Mouse (Mus musculus) c-Kit-negative CD71-positive TER-119-positive erythroid progenitor cells, embryonic 14.5 days (primary cell): ENCODE data around the gene Utp15.
A peak's percentile ranks its signal among the peaks of the same experiment; 100 is the strongest.

Experiments
- DNase-seq: peaks from one replicate; pipeline ENCODE4 v3.0.0-alpha.2; 2013; ENCODE audit warnings: low read depth, low spot score

Gene Utp15

GRCm38 (mm10) chr13:98262636-98263457 is at the start of gene Utp15, which contains the start of gene Ankra2:
Utp15 (minus strand) TSS chr13:98263041.
Ankra2 (plus strand) TSS chr13:98263074.
- peak; percentile 98 for DNase-seq

- DNase-seq = no peak
Observed at GRCm38 (mm10) chr13:98311597-98311996, 48.8 kb upstream of the Utp15 start.

GRCm38 (mm10) chr13:98308724-98309123 is 45.9 kb upstream of the Utp15 start:
- DNase-seq = no peak

GRCm38 (mm10) chr13:98308004-98308403 is 45.2 kb upstream of the Utp15 start:
- no peak for DNase-seq

- no peak for DNase-seq
Observed at GRCm38 (mm10) chr13:98306852-98307475, 44.1 kb upstream of the Utp15 start.

- no peak for DNase-seq
Observed at GRCm38 (mm10) chr13:98306393-98306792, 43.6 kb upstream of the Utp15 start.

GRCm38 (mm10) chr13:98305257-98305656 is 42.4 kb upstream of the Utp15 start:
- no peak for DNase-seq

- peak; percentile 48 for DNase-seq
Observed at GRCm38 (mm10) chr13:98298833-98299758, 36.3 kb upstream of the Utp15 start.

- no peak for DNase-seq
Observed at GRCm38 (mm10) chr13:98297883-98298482, 35.1 kb upstream of the Utp15 start.

GRCm38 (mm10) chr13:98296072-98296471 is 33.2 kb upstream of the Utp15 start:
- no peak for DNase-seq

GRCm38 (mm10) chr13:98291712-98292111 is 28.9 kb upstream of the Utp15 start:
- no peak for DNase-seq

GRCm38 (mm10) chr13:98290719-98291118 is 27.9 kb upstream of the Utp15 start:
- DNase-seq = no peak

- no peak for DNase-seq
Observed at GRCm38 (mm10) chr13:98280990-98281650, 18.3 kb upstream of the Utp15 start.

GRCm38 (mm10) chr13:98279686-98280085 is 16.8 kb upstream of the Utp15 start, which contains the start of gene Gm21976:
Gm21976 (plus strand) TSS chr13:98279887.
- no peak for DNase-seq

- DNase-seq = no peak
Observed at GRCm38 (mm10) chr13:98277501-98277900, 14.7 kb upstream of the Utp15 start.

- DNase-seq = no peak
Observed at GRCm38 (mm10) chr13:98276253-98276652, 13.4 kb upstream of the Utp15 start.

GRCm38 (mm10) chr13:98275646-98276045 is 12.8 kb upstream of the Utp15 start:
- no peak for DNase-seq

- DNase-seq = no peak
Observed at GRCm38 (mm10) chr13:98274023-98274422, 11.2 kb upstream of the Utp15 start.

- no peak for DNase-seq
Observed at GRCm38 (mm10) chr13:98264111-98264510, 1.3 kb upstream of the Utp15 start.

GRCm38 (mm10) chr13:98263458-98263987 is 682 bp upstream of the Utp15 start:
- no peak for DNase-seq

GRCm38 (mm10) chr13:98254921-98255320 is 7.9 kb downstream of the Utp15 start:
- no peak for DNase-seq
